Mouse (Mus musculus) liver, embryonic 14.5 days (tissue): ENCODE data around the gene Ntn1.

Source experiments
- CTCF ChIP-seq: IDR thresholded peaks from 2 replicates; pipeline ENCODE4 v1.5.1; 2016; ENCODE audit warnings: antibody characterized with exemption, low read depth, control low read depth
- EP300 ChIP-seq: IDR thresholded peaks from 2 replicates; pipeline ENCODE4 v1.6.1; 2016; ENCODE audit warnings: antibody characterized with exemption, low read depth

GRCm38 (mm10) chr11:68407266-68407926, 6.8 kb upstream of the Ntn1 start:
- TF ChIP-seq CTCF (no peak), EP300 (no peak)
